Mouse (Mus musculus) gonadal fat pad, adult 2 months (tissue): ENCODE data around the gene Cxadr. TPM values are rescaled to one million over a fixed set of nuclear protein-coding genes. Genes with fewer than 3 reads are reported as not detected.

Experiments
- DNase-seq: peaks from one replicate; pipeline ENCODE4 v3.0.0-alpha.2; 2012; ENCODE audit warnings: low read depth
- polyA plus RNA-seq: library from polyadenylated mRNA; depleted of rRNA; stranded (reverse); fragments of >200 nt; gene quantifications from 2 replicates; pipeline ENCODE4 v1.2.3, GENCODE M21; 2012; rRNA removed

Cxadr gene
- 15.3 and 18.7 TPM in 2 replicates for polyA plus RNA-seq

- DNase-seq = no peak
These were observed at the start of gene Cxadr for GRCm38 (mm10) chr16:78301183-78301830. Gene Cxadr (plus strand): TSS chr16:78301489.

- no peak for DNase-seq
These were observed 42.3 kb upstream of the Cxadr start for GRCm38 (mm10) chr16:78258989-78259388.

- no peak for DNase-seq
These were observed 41.0 kb upstream of the Cxadr start for GRCm38 (mm10) chr16:78260070-78260879.

- DNase-seq = no peak
These were observed 39.8 kb upstream of the Cxadr start for GRCm38 (mm10) chr16:78261520-78261919.

GRCm38 (mm10) chr16:78264442-78265150, 36.7 kb upstream of the Cxadr start:
- DNase-seq = no peak

GRCm38 (mm10) chr16:78265151-78265590, 36.1 kb upstream of the Cxadr start:
- no peak for DNase-seq

- peak; percentile 79 for DNase-seq
These were observed 35.5 kb upstream of the Cxadr start for GRCm38 (mm10) chr16:78265826-78266225.

- no peak for DNase-seq
These were observed 33.8 kb upstream of the Cxadr start for GRCm38 (mm10) chr16:78267453-78267852.

- no peak for DNase-seq
These were observed 33.1 kb upstream of the Cxadr start for GRCm38 (mm10) chr16:78268167-78268566.

GRCm38 (mm10) chr16:78274825-78275455, 26.3 kb upstream of the Cxadr start:
- DNase-seq = no peak

GRCm38 (mm10) chr16:78277567-78277966, 23.7 kb upstream of the Cxadr start:
- no peak for DNase-seq

GRCm38 (mm10) chr16:78280093-78280881, 21.0 kb upstream of the Cxadr start:
- no peak for DNase-seq

GRCm38 (mm10) chr16:78283231-78283630, 18.1 kb upstream of the Cxadr start:
- no peak for DNase-seq

GRCm38 (mm10) chr16:78294051-78294450, 7.2 kb upstream of the Cxadr start:
- no peak for DNase-seq

- DNase-seq = no peak
These were observed 6.5 kb upstream of the Cxadr start for GRCm38 (mm10) chr16:78294606-78295275.

- no peak for DNase-seq
These were observed 5.7 kb upstream of the Cxadr start for GRCm38 (mm10) chr16:78295601-78296000.

- no peak for DNase-seq
These were observed 5.2 kb upstream of the Cxadr start for GRCm38 (mm10) chr16:78296114-78296513.

- DNase-seq = no peak
These were observed 765 bp downstream of the Cxadr start for GRCm38 (mm10) chr16:78301831-78302677.

GRCm38 (mm10) chr16:78302678-78303050, 1.4 kb downstream of the Cxadr start:
- no peak for DNase-seq
